Mouse (Mus musculus) CD4-positive, CD25-positive, alpha-beta regulatory T cell, adult 4 months (primary cell): ENCODE measurements around the gene Tmem174. TPM values are rescaled to one million over a fixed set of nuclear protein-coding genes. Genes with fewer than 3 reads are reported as not detected.

Experiments used
- polyA plus RNA-seq, 2 experiments: library from polyadenylated mRNA; unstranded; fragments of 100-300 nt; shearing (Covaris generic); gene quantifications; one replicate each; pipeline ENCODE4 v1.2.1; 2017

The Tmem174 gene
- polyA plus RNA-seq, 2 experiments from 2014 or later, result not detected

Other genes starting within 250 kb of the Tmem174 start
- 1 to 10 TPM in 1 of 2 experiments, not detected in 1; 3.3 TPM for gene Gm10320, start 145.4 kb downstream of the Tmem174 start, polyA plus RNA-seq
- gene Tmem171, start 57.4 kb upstream of the Tmem174 start, polyA plus RNA-seq, result not detected
- 10 to 100 TPM; 40.5 to 46.8 TPM for gene Fcho2, start 178.0 kb upstream of the Tmem174 start, polyA plus RNA-seq